Mouse (Mus musculus) retina, adult 2 months (tissue): ENCODE data around the gene Chfr.
A peak's percentile ranks its signal among the peaks of the same experiment; 100 is the strongest.

ENCODE experiments used
- DNase-seq: peaks from one replicate; pipeline ENCODE4 v3.0.0-alpha.2; 2012; ENCODE audit warnings: low read depth, low spot score

Chfr gene

DNA sequence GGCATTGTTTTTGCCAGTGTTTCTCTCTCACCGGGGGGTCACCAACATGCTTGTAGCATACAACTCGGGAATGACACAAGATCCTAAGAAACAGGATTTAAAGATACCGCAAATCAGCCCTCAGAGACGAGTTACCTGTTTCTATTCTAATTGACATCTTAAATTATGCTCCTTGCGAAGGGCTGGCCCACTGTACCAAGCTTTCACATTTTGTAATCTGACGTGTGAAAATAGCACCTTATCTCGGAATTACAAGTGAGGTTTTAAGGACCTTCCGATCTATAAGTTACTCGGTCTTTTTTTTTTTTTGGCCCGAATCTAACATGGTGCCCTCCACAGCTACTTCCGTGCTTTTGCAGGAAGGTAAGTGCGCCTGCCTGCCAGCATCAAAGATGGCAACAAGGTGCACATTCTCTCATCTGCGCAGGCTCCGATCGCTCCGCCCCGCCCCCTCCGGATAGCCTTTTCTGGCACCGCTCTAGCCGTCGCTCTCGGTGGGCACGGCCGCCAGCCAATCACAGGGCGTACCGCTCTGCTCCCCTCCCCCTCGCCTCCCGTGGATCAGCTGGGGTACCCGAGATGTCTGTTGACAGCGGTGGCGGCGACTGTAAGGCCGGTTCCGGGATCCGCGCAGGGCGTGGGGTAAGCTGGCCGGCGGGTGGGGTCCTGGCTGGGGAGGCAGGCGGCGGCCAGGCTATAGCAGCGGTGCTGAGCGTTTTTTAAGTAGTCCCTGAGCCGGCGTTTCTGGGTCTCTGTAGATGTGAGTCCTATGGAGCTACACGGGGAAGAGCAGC lies at the start of gene Chfr:
Gene Chfr, plus strand, starts transcription at position 550 of the 794 bp plus-strand sequence.
- peak; percentile 98 for DNase-seq

DNA sequence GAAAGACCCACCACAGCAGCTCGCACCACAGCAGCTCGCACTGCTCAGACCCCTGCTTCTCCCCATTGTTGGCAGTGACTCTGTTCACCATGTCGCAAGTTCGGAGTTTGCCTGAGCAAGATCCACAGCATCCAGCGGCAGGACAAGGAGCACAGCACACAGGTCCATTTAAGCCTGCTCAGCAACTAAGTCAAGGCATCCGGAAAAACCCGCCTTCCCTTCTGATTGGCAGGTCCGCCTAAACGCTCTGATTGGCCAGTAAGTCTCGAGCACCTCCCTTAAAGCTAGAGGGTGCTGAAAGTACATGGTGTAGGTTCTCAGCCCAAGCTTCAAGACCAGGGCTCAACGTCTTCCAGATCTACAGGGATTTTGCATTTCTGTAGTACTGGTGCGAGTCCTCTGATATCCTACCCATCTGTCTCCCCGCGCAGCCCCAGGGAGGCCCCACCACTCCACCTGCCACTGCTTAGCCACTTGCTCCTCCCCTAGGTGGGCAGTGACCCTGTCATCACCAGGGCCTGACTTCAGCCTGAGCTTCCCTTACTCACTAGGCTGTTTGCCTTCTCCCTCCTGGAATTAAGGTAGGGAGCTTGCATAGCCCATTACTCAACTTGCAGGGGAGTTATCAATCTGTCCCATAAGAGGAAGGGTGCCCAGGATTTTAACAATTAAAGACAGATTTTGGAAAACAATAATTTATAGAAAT lies 49.3 kb upstream of the Chfr start:
- no peak for DNase-seq

- DNase-seq, result no peak
These were observed 44.1 kb upstream of the Chfr start for GRCm38 (mm10) chr5:110091546-110091945.

- peak; percentile 70 for DNase-seq
These were observed 41.4 kb upstream of the Chfr start, which contains the start of gene Gm35315 for GRCm38 (mm10) chr5:110094030-110094846. Gene Gm35315 (minus strand): TSS chr5:110094420.

DNA sequence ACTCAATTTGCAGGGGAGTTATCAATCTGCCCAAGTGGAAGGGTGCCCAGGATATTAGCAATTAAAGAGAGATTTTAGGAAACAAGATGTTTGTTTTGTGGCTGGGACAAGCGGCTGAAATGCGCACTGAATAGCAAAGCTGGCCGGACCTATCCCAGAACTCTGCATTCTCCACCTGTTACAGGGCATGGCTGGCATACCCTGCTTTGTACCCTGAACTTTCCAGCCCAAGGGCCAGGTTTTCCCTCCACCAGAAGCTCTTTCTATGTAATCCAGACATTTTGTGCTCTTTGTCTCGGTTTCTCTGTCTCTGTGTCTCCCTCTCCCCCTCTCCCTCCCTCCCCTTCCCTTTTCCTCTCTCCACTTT lies 40.8 kb upstream of the Chfr start:
- DNase-seq, result no peak

GRCm38 (mm10) chr5:110098991-110099477 lies 36.6 kb upstream of the Chfr start:
- DNase-seq, result no peak

- DNase-seq, result no peak
These were observed 35.7 kb upstream of the Chfr start, which contains the start of gene Plcxd1 for GRCm38 (mm10) chr5:110099656-110100580. Gene Plcxd1 (plus strand): TSS chr5:110099969.

DNA sequence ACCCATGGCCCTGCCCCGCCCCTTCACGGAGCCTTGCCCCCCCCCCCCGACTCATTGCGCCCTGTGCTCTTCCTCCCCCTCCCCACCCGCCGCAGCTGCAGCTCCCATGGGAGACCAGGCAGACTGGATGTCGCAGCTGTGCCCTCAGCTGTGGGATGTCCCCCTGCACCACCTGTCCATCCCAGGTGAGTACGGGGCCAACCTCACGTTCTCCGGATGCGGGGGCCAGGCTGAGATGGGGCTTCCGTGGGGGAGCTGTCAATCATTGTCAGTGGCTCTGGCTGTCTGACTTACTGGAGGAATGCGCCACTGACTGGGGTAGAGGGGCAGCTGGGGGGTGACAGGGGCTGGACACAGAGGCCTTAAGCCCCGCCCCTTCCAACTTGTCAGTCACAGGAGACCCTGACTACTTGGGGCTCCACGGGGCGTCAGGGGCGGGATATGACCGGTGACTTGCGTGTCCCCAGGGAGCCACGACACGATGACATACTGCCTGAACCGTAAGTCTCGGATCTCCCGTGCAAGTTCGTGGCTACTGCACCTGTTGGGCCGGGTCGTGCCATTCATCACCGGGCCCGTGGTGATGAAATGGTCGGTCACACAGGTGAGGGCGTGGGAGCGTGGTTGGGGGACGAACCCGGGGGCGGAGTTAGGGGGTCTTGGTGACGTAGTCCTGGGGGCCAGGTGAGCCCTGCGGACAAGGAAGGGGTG lies 34.6 kb upstream of the Chfr start:
- no peak for DNase-seq

DNA sequence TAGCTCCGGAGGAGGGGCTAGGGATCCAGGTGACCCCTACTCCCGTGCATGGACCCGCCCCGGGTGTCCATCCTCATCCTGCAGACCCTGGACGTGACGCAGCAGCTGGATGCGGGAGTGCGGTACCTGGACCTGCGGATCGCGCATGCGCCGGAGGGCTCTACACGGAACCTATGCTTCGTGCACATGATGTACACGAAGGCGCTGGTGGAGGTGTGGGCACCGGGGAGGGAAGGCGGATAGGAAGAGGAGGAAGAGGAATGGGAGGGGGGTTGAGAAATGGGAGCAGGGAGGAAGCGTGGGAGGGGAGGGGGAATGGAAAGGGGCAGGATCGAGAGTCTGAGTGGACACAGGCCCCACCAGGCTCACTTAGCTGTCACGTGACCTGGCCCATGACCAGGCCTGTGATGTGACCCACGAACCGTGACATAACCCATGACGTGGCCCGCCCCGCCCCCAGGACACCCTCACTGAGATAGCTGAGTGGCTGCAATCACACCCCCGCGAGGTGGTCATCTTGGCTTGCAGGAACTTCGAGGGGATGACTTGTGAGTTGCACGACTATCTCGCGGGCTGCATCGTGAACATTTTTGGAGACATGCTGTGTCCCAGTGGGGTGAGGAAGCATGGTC lies 33.8 kb upstream of the Chfr start:
- DNase-seq, result peak; percentile 18

- DNase-seq, result no peak
These were observed 33.2 kb upstream of the Chfr start for GRCm38 (mm10) chr5:110102429-110102828.

DNA sequence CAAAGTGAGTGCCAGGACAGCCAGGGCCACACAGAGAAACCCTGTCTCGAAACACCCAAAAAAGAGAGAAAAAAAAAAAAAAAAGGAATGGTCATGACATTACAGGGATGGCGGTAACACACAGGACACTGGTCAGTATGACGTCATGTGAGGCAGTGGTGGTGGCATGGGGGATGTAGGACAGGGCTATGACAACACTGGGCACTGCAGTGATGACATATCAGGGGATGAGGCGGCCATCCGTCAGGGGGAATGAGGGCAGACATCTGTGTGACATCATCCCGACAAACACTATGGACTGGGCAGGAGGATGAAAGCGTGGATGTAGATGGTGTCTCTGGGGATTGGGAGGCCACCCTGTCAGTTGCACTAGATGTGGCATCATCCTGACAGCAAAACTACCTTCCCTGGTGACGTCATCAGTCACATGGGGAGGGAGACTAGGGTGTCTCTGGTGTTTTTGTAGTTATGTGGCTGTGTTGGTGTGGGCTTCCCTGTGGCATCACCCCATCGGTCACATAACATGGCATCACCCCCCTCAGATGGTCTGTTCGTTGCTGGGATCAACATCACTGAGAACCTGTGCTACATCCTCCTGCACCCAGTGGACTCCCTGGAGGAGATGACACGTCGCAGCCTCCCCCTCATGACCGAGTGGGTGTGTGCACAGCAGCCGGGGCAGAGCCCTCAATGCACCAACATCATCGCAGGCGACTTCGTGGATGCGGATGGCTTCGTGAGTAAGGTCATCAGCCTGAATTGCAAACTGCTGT lies 32.6 kb upstream of the Chfr start:
- no peak for DNase-seq

- no peak for DNase-seq
These were observed 31.6 kb upstream of the Chfr start for GRCm38 (mm10) chr5:110103901-110104615.

DNA sequence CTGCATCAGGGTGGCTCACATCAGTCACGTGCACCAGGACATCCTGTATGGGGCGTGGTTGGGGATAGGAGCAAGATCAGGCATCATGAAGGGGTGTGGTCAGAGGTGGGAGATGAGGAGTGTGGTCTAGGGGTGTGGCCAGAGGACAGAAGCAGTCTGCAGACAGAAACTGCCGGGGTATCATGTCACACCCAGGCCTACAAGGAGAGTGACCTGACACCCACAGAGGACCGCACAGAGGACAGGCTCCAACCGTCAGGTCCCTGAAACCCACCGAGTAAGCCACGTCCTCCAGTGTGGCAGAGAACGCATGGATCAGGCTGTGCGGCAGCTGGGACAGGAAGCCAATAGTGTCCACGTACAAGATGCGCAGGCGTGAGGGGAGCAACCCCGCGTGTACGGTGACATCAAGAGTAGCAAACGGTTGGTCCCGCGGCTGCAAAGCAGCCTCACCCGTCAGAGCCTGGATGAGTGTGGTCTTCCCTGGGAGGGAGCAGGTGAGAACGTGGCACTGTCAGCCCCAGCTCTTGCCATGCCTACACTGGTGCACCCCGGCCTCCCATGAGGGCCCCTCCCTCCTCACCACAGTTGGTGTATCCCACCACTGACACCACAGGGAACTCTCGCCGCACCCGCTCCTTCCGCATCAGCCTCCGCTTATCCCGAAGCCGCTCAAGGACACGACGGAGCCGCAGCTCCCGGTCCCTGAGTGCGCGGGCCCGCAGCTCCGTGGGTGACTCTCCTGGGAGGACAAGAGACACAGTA lies 30.8 kb upstream of the Chfr start:
- no peak for DNase-seq

DNA sequence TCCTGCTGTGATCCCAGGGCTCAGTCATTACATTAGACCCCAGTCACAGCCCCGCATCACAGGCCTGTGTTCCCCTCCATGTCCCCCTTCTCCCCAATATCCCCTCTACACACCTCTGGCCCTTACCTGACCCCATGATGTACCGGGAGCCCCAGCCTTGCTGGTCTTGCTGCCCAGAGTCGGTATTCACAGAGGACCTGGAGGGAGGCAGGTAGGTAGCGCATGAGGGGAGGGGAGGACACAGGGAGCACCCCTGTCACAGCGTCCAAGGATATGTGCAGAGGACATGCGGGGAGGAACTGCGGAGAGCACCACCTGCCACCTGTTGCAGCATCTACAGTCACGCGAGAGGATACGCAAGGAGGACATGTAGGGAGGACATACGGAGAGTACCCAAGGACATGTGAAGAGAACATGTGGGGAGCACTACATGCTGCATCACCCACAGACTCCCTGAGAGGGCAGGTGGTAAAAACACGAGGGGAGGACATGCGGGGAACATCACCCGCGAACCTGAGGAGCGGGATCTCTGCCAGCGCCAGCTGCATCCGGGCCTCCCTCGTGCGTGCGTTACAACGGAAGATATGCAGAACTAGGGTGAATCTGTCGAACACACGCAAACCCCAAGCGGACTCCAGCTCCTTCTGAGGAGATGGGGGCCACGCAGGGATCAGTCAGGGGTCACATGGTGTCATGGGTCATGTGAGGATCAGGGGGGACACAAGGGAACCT lies 29.3 kb upstream of the Chfr start:
- DNase-seq, result no peak

GRCm38 (mm10) chr5:110106901-110107564 lies 28.6 kb upstream of the Chfr start:
- peak; percentile 9 for DNase-seq

DNA sequence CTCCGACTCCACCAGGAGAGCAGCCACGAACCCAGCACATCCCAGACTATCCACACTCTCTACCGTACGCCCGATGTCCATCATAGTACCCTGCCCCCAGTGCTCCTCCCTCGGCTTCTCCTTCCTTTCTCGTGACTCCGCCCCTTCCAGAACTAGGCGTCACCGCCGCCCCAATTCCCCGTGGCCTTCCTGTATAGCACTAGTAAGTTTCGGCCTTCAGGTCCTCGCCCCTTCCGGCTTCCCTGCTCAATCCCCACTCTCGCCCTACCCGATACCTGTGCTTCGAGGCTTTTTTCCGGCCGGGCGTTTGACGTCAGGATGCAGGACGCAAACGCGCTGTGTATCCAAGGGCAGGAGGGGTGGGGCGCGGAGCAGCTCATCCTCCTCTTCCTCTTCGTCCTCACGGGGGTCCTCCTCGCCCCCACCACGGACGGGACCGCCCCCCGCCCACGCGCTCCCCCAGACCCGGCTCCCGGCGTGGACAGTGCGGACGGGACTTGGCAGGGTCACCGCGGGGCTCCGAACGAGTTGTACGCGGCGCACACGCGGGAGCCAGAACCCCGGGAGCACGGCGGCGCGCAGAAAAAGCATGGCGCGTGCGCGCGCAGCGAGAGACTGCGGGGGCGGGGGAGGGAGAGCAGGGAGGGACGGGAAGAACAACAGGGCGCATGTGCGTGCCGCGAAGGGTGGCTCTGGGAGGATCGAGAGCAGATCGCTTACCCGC lies 27.9 kb upstream of the Chfr start, which contains the start of gene Gtpbp6:
Gene Gtpbp6, minus strand, starts transcription at position 617 of the 724 bp plus-strand sequence.
- DNase-seq, result peak; percentile 90
